Mouse (Mus musculus) left cerebral cortex, adult 18-20 months (tissue): ENCODE data around the gene Dio1. TPM values are rescaled to one million over a fixed set of nuclear protein-coding genes. Genes with fewer than 3 reads are reported as not detected.

Experiments used
- DNase-seq, 2 experiments: peaks; one replicate each; pipeline ENCODE4 v3.0.0; 2021 to 2022; ENCODE audit warnings: low spot score in 2 of 2, mixed read lengths in 1 of 2
- long read RNA-seq, 2 experiments: library from polyadenylated mRNA; stranded (forward); transcript quantifications; one replicate each; pipeline ENCODE4 v2.0.0; 2021
- total RNA-seq, 2 experiments: library from RNA; stranded (reverse); gene quantifications; 2 replicates each; pipeline ENCODE4 v1.2.3; 2021

Dio1 gene
- not detected for total RNA-seq
- long read RNA-seq, experiment 1: 0 reads
- long read RNA-seq, experiment 2: 0 reads

DNA sequence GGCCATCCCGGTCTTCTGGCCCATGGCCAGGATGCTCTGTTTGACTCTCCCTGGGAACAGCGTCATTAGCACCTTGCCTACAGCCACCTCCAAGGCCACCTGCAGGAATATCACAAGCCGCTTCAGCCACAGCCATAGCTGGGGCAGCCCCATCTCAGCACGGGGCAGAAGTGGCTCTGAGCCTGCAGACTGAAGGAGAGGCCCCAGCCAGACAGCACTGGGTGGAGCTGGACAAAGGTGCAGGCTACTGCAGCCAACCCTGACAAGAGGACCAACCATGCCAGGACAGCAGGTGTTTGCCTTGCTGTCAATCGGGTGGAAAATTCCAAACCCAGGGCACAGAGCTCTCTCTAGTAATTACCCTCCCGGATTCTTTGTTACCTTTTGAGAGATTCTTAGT lies at the start of gene Dio1:
Gene Dio1, minus strand, starts transcription at position 204 of the 400 bp plus-strand sequence.
- DNase-seq: no peak

DNA sequence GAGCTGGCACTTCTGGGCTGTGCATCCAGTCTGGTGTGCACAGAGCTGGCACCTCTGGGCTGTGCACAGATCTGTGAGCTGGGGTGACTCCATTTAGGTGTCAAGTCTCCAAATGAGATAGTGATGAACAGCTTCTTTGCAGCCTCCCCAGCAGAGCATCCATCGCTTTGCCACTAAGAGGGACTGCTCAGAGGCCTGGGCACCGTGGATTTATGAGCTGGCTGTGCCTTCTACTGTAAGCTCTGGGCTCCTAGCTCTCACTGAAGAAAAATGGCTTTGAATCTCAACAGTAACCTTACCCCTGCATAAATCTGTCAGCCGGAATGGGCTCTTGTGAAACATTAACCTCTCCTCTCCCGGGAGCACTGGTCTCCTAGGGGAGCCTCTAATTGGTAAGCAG lies 47.6 kb upstream of the Dio1 start:
- no peak for DNase-seq

DNA sequence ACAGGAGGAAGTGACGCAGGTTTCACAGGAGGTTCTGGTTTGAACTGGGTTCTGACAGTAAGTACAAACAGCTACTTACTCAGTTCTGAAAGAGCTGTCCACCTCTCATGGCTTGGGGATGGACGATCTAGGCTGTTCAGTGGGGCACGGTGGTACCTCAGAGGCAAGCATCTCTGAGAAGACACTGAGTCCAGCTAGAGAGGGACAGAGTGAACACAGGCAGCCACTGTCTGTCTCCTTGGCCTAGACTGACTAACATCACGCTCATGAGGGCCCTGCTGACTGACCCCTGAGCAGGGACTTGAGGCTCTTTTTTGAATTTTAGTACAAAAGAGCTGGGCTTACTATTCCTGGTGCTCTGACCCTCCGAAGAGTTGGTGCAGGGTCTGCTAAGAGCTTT lies 47.2 kb upstream of the Dio1 start:
- DNase-seq: no peak

DNA sequence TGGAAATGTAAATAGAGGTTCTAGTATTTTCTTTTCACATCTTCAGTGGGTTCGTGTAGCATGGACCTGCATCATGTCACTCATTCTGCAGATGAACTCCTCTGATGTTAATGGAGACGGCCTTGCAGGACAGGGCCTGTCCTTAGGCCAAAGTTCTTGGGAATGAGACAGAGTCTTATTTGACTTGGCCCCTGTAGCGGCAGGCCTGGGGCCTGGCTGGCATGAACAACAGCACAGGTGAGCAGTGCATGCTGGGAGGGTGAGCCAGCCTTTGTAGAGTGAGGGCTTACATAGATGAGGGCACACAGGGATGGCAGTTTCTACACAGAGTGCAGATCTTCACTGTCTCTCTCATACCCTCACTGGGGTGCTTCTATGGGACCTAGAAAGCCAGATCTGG lies 46.6 kb upstream of the Dio1 start:
- no peak for DNase-seq

DNA sequence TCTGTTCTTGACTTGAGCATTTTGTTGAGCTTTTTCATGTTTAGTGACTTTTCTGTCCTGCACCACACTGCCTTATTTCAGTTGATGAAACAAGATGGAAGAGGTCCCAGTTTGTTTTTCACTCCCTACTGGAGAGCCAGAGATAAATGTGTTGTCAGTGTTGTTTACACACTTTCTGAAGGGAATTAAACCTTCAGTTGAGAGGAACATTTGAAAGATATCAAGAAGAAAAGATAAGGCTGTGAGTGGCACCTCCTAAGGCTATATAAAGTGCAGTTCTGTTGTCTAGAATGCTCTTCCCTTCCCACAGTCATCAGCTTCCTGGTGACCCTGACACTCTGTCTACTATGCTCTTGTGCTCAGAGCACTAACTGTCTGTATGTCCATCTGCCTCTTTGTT lies 44.4 kb upstream of the Dio1 start:
- DNase-seq: no peak

DNA sequence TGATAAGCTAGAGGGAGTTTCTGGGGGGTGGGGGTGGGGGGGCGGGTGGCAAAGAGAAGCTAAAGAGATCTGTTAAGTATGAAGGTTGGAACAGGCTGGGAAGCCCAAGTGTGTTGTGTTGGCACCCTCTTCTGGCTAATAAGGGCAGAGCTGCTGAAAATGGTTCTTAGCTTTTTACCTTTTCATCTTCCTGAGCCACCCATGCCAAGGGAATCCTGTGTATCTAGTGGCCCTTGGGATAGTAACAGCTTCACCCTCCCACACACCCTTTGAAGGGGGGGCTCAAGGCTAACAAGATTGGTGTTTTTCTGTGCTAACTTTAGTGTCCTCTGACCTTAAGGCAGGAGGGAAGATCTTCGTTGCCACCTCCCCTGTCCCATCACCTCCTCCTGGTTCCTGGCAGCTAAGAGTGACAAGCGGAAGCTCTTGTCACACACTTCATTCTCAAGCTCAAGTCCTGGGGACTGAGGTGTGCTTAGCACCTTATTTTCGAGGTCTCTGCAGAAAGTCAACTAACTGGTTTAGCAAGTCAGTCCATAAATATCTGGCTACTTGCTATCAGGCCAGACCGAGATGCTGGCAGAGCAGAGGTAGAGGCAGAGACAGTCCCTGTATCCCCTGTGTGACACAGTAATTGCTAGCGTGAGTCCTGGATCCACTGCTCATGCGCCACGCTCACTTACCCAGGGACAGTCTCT lies 42.5 kb upstream of the Dio1 start:
- peak; percentile 34 to 39 for DNase-seq

DNA sequence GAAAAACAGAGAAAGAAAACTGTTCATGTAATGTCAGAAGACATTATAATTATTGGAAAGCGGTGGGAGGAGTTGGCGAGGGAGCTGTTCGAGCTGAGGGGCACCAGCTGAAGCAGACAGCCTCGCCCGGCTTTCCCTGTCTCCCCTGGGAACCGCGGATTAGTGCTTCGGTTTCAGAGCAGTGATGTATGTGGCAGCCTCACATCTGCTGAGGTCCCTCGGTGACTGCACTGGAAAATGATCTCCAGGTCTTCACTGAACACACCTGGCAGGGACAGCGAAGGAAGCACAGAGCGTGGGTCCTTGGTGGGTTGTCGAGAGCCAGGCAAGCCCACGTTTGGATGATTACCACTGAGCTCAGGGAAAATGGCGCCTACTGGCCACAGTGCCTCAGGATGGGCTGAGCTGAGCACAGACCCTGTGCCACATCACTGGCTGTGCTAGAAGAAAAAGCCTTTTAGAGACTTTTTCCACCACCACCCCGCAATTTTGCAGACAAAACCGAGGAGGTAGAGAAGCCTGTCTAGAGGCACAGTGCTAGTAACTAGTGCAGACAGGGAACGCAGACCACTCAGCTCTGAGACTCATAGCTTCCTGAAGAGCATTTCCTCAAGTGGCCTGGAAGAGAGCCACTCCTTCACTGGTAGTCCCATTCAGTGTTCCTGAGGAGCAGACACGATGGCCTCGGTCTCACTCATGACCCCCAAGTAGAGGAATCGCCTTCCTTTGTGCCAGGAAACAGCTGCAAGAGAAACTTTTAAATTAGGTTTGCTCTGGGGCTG lies 41.8 kb upstream of the Dio1 start:
- no peak for DNase-seq

DNA sequence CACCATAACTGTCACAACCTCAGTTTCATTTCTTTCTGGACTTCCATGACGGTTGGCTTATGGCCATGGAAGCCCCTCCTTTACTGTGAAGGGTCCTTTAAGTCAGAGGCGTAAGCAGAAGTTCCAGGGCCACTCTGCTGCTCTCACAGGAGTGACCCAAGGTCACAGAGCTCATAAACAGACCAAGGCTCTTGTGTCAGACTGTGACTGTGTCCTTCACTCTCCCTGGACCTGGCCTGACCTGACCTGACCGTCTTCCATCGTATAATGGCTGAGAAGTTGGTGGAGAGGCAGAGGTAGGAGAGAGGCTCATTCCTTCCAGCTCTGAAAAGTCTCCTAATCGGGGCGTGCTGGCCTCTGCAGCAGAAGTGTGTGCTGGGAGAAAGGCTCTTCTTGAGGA lies 40.3 kb upstream of the Dio1 start:
- no peak for DNase-seq

DNA sequence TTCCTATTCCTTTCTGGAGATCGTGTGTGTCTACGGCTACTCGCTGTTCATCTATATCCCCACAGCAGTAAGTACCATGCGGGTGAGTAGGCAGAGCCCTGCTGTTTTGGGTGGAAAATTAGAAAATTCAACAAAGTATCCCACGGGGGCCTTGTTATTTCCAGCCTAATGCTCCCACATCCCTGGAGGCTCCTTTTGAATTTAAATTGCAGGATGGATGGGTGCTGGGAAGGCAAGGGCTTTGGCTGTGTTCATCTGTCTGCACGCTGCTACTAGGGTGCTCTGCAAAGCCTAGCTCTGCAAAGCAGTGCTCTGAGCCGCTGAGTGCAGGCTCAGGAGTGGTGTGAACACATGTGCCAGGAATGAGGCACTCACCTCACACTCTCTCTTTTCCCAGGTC lies 37.6 kb upstream of the Dio1 start:
- peak in 1 of 2 experiments; percentile 7 for DNase-seq

DNA sequence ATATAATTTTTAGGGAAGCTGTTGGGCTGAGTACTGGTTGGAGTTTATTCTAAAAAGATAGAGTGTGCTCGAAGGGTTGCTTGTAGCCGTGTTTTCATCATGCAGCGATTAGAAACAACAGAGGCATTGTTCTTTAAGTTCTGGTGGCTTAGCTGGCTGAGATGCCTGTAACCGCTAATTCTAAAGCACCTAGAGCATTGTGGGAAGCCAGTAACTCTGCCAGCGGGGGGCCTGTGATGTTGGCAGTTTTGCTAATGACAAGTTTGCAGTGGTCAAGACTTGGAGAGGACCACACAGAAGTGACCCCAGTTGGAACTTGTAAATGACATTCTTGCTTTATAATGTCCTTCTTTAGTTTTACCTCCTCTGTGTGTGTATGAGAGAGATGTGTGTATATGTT lies 34.4 kb upstream of the Dio1 start:
- DNase-seq: no peak

DNA sequence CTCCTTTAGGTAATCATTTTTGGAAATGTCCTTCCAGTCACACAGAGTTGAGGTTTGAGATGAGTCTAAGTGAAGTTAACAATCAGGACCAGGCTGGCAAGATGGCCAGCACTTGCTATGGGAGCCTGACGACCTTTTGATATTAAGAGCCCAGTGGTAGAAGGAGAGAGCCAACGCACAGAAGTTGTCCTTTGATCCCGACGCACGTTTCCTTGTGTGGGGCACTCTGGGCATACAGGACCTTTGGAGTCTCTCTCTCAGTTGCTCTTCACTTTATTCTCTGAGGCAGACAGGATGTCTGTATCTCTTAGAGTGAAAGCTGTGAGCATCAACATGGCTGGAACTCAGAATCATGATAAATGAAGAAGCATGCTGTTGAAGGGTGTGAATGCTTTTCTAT lies 30.5 kb upstream of the Dio1 start:
- DNase-seq: no peak

DNA sequence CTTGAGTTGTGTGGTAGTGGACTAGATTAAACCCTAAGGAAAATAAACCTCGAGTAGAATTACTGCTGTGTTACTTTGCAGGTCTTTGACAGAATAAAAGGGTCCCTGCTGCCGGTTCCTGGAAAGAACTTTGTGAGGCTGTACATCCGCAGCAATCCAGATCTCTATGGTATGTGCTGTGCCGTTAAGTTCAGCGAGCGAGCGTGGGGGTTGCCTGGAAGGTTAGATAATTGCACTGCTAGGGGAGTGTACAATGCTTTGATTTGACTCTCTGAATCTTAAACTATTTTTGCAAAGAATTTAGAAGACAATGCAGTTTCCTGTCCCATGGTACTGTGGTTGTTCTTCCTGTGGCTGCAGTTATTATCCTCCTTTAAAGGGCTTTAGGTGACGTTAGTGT lies 29.4 kb upstream of the Dio1 start:
- no peak for DNase-seq

DNA sequence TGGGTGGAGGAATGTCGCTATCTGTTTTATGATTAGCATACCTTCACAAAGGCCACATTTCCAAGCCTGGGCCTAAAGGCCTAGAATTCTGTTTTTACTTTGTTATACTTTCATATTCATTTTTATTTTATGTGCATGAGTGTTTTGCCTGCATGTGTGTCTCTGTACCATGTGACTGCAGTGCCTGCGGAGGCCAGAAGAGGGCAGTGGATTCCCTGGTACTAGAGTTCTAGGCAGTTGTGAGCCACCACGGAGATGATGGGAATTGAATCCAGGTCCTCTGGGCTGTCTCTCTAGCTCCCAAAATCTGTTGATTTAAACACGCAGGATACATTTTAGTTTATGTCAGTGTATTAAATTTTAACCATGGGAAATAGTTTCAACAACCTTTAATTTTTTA lies 26.5 kb upstream of the Dio1 start:
- no peak for DNase-seq

DNA sequence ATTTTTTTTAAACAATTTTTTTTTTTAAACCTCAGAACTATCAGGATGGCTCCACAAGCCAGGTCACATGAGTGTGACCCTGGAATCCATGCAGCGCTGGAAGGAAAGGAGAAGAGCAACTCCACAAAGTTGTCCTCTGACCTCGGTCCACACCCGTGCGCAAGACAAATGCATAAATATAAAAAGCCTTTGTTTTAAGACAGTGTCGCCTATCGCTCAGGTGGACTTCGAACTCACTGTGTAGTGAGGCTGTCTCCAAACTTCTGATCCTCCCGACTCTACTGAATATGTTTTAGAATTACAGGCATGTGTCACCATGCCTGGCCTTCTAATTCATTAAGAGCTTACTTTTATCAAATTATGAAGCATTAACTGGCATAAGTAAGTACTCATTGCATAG lies 21.6 kb upstream of the Dio1 start:
- no peak for DNase-seq

DNA sequence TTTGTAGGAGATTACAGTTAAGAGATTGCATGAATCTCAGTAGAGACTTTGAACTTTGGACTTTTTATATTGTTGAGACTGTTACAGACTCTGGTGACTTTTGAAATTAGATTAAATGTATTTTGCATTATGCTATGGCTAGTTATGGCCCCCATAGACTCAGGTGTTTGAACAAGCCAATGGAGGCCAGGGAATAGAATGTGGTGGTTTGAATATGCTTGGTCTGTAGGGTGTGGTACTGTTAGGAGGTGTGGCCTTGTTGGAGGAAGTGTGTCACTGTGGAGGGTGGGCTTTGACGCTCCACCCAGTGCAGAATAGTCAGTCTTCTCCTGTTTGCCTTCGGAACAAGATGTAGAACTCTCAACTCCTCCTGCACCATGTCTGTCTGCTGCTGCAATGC lies 16.1 kb upstream of the Dio1 start:
- DNase-seq: no peak

DNA sequence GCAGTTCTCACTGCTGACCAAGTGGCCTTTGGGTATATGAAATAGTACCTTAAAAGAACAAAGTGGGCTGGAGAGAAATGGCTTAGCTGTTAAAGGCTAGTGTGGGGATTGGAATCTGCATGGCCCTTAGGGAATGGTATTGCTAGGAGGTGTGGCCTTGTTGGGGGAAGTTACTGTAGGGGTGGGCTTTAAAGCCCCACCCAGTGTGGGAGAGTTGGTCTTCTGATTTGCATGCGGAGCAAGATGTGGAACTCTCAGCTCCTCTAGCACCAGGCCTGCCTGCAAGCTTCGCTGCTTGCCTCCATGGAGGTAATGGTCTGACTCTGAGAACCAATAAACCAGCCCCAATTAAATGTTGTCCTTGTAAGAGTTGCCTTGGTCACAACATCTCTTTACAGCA lies 14.1 kb upstream of the Dio1 start:
- DNase-seq: no peak

DNA sequence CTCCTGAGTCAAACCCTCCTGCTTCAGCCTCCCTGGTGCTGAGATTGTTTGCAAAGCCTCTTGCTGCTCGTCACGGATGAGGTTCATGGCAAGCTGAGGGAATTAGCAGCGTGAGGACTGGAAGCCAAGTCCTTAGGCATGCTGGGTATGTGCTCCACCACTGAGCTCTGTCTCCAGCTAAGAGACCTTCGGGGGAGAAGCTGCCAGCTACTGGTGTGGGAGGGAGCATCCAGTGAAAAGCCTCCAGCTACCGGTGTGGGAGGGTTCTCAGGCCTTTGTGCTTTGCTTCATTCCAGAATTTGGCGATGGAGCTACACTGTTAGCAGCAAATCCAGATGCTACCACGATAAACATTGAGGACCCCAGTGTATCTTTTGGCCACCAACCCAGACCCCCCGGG lies 11.7 kb upstream of the Dio1 start:
- no peak for DNase-seq

DNA sequence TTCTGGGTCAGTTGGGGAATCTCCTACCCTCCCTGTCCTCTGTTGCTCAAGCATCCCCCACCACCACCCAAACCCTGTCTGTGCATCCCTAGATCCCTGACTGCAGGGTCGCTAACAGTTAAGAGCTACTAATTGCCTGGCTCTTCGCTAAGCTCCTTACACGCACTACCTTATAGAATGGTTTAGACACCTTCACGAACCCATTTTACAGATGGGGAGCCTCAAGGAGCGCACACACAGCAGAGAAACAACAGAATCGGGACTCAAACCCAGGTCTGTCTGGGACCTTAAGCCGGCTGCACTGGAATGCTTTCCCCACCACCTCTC lies 7.5 kb upstream of the Dio1 start:
- DNase-seq: no peak

DNA sequence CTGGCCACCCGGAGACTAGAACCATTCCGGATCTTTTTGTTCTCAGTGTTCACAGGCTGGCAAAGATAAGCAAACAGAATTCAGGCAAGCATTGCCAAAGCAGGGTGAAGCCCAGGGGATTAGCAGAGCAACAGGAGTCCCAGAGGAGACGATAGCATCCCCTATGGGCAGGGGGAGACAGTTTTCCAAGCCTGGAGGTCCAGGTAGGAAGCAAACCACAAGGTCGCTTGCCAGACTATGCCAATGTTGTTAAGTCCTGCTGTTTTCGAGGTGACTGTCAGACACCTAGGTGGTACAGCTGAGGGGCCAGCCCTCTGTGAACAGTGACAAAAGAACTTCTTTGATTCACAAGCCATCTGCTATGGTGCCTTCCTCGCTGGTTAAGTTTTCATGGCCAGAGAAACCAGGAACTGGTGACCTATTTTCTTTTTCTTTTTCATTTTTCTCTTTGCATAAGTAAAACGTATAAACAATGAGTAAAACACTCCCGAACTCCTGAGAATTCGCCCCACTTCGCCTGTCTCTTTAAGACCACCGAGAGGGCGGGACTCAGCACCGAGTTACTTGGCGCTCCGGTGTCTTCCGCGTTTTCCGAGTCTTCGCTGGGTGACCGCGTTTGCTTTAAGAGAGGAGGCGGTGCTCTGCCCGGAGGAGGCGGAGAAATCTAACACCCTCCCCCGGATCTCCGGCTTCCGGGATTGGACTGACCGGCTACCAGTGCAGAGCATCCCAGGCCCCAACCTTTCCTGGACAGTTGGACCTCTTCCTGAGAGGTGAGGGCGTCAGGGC lies 6.9 kb upstream of the Dio1 start, which contains the start of gene Yipf1:
Gene Yipf1, plus strand, starts transcription at position 674 of the 789 bp plus-strand sequence.
- peak; percentile 84 to 90 for DNase-seq

DNA sequence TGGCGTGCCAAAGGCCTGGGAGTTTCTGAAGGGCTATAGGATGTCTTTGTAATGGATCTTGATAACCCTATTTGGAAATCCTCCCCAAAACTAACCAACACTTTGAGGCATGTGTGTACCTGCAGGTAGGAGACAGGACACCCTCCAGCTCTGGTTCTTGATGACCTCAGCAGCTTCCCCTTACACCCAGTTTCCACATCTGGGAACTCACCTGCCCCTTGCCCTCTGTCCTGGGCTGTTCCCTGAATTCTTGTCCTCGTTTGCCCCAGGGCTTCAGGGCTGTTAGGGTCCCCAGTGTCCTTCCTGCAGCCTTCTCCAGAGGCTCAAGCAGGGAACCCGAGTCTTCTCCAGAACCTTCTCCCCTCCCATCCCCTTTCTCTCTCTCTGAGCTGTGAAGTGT lies 3.4 kb downstream of the Dio1 start:
- no peak for DNase-seq

DNA sequence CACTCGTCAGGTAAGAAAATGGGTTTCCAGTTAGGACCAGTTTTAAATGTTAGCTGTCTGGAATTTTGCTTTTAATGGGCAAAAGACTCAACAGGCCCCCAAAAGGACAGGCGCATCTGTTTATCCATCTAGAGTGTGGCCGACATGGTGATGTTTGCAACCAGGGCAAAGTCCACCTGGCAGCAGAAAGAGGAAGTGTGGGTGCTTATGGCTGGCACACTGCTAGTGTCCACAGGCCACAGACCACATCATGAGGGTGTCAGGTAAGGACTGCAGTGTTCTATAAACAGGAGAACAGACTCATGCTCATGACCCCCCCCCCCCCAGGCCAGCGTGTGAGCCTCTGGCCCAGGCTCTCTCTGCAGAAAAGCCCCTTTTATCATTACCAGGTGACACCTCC lies 4.1 kb downstream of the Dio1 start:
- DNase-seq: no peak

DNA sequence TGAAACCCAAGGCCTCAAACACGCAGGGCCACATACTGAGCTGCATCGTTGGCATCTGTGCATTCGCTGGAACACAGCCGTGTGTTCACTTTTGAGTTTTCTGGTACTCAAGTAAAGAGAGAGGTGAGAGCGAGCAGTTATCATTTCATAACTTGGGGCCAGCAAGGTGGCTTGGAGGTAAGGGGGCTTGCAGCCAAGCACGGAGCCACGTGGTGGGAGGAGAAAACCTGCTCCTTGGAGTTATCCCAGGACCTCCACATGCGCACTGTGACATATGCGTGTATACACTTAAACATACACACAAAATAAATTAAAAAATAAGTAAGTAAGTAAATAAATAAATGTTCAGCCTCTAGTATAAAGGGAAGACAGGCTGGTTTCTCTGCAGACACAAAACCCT lies 4.7 kb downstream of the Dio1 start:
- no peak for DNase-seq
